Mouse (Mus musculus) testis, postnatal 14 days (tissue): ENCODE data around the gene Cdc42ep4.

Experiments
- DNase-seq: peaks from one replicate; pipeline ENCODE4 v3.0.0; 2021; ENCODE audit warnings: low spot score

Cdc42ep4 gene

GRCm38 (mm10) chr11:113683627-113683956, 68.1 kb downstream of the Cdc42ep4 start:
- no peak for DNase-seq

- peak; percentile 73 for DNase-seq
Measured at GRCm38 (mm10) chr11:113682897-113683626, 68.6 kb downstream of the Cdc42ep4 start.

- no peak for DNase-seq
Measured at GRCm38 (mm10) chr11:113681979-113682378, 69.7 kb downstream of the Cdc42ep4 start.

GRCm38 (mm10) chr11:113680954-113681353, 70.7 kb downstream of the Cdc42ep4 start:
- DNase-seq, result no peak

GRCm38 (mm10) chr11:113678373-113678772, 73.3 kb downstream of the Cdc42ep4 start:
- peak; percentile 52 for DNase-seq

GRCm38 (mm10) chr11:113677378-113677777, 74.3 kb downstream of the Cdc42ep4 start:
- no peak for DNase-seq
